Comparison of ENCODE assay signal across 8 mouse cellular contexts in the genomic region with DNA sequence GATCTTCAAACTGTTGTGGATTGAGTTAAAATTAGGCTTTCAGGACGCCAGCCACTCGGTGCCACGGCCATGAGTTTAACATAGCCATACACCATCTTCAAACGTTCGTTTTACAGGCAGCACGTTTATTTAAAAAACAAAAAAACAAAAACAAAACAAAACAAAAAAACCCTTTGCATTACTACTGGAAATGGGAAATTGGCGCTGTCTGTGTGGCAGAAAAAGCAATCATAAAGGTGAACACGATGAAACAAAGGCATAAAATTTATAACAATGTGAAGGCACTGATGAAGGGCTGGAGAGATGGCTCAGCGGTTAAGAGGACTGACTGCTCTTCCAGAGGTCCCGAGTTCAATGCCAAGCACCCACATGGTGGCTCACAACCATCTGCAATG. TPM values are rescaled to one million over a fixed set of nuclear protein-coding genes. Genes with fewer than 3 reads are reported as not detected.
A peak's percentile ranks its signal among the peaks of the same experiment; 100 is the strongest.
DNase-seq lines count a peak whose midpoint lies in the region; ATAC-seq and TF ChIP-seq lines count a peak whose summit lies in the region.

A gene (minus strand): TSS at position 96 of the 395 bp plus-strand sequence.

- no peak for TF ChIP-seq POLR2A in heart, adult 2 months (IDR thresholded peaks at IDR 0.05; ENCODE audit: insufficient read depth, low read depth, low read length)
- no peak for TF ChIP-seq POLR2A in spleen, adult 2 months (IDR thresholded peaks at IDR 0.05; ENCODE audit: low read depth, low read length)

- TF ChIP-seq CTCF in heart, adult 2 months (IDR thresholded peaks at IDR 0.05), result no peak
- TF ChIP-seq CTCF in spleen, adult 2 months (IDR thresholded peaks at IDR 0.05; ENCODE audit: extremely low read depth, insufficient read depth, insufficient read length, insufficient replicate concordance), result no peak

- H3K9ac ChIP-seq in heart, adult 2 months (ENCODE audit: low read depth, low read length), result peak within 1 kb of the TSS; percentile 2; the same call in 1 of the 2 replicates
- peak within 1 kb of the TSS; percentile 18; the same call in 1 of the 2 replicates for H3K9ac ChIP-seq in limb, embryonic 15.5 days
- H3K9ac ChIP-seq in stomach, embryonic 16.5 days (ENCODE audit: low read length), result peak within 1 kb of the TSS; percentile 69

- H3K27me3 ChIP-seq in heart, adult 2 months (ENCODE audit: control insufficient read depth, insufficient read depth, low read length), result no peaks in the 10 kb centered on the region
- peaks cover 5% of the 10 kb centered on the region; the same call in 1 of the 2 replicates for H3K27me3 ChIP-seq in spleen, adult 2 months (ENCODE audit: control insufficient read depth, insufficient read depth, low read length)
- H3K27me3 ChIP-seq in limb, embryonic 15.5 days, result no peaks in the 10 kb centered on the region
- no peaks in the 10 kb centered on the region for H3K27me3 ChIP-seq in stomach, embryonic 16.5 days (ENCODE audit: control insufficient read depth, insufficient read depth, low read length)

- H3K9me3 ChIP-seq in limb, embryonic 15.5 days, result no peaks in the 10 kb centered on the region
- no peaks in the 10 kb centered on the region for H3K9me3 ChIP-seq in stomach, embryonic 16.5 days (replicated peaks; ENCODE audit: control insufficient read depth, low read length)

- no peaks in the 10 kb centered on the region for H3K36me3 ChIP-seq in heart, adult 2 months (ENCODE audit: control insufficient read depth, insufficient read depth, low read length)
- H3K36me3 ChIP-seq in spleen, adult 2 months (ENCODE audit: control insufficient read depth, insufficient read depth, low read length), result no peaks in the 10 kb centered on the region
- H3K36me3 ChIP-seq in limb, embryonic 15.5 days, result no peaks in the 10 kb centered on the region
- H3K36me3 ChIP-seq in stomach, embryonic 16.5 days (ENCODE audit: control insufficient read depth, insufficient read depth, low read length), result no peaks in the 10 kb centered on the region

- peak within 1 kb of the TSS; percentile 28 for H3K4me3 ChIP-seq in heart, adult 2 months
- H3K4me3 ChIP-seq in spleen, adult 2 months (ENCODE audit: extremely low read depth, insufficient read depth, insufficient read length), result peak within 1 kb of the TSS; percentile 32; the same call in 1 of the 2 replicates
- H3K4me3 ChIP-seq in limb, embryonic 15.5 days, result peak within 1 kb of the TSS; percentile 43
- H3K4me3 ChIP-seq in stomach, embryonic 16.5 days (replicated peaks; ENCODE audit: low read length), result peak within 1 kb of the TSS; percentile 53

- no peak for ATAC-seq in limb, embryonic 15.5 days (ENCODE audit: insufficient number of reproducible peaks, low FRiP score, low TSS enrichment, low read depth)
- ATAC-seq in stomach, embryonic 16.5 days (ENCODE audit: insufficient read depth, low FRiP score), result no peak

- DNase-seq in heart, adult 2 months, result no peak
- no peak for DNase-seq in heart, postnatal 10 days
- DNase-seq in spleen, adult 2 months (ENCODE audit: low read depth in 1 of 2, low spot score in 2 of 2), result no peak
- DNase-seq in spleen, adult 12 weeks (ENCODE audit: low spot score), result no peak
- DNase-seq in thymus, postnatal 0 days (ENCODE audit: low spot score), result no peak
- DNase-seq in left cerebral cortex, adult 9 months (ENCODE audit: low spot score in 2 of 2), result no peak

- no peak for TF ChIP-seq EP300 in heart, adult 2 months (IDR thresholded peaks at IDR 0.05; ENCODE audit: insufficient read depth, low read depth, low read length)

- no peak within 1 kb of the TSS for H3K27ac ChIP-seq in heart, adult 2 months
- H3K27ac ChIP-seq in spleen, adult 2 months (ENCODE audit: insufficient read depth, low read length), result no peak within 1 kb of the TSS
- no peak within 1 kb of the TSS for H3K27ac ChIP-seq in limb, embryonic 15.5 days
- no peak within 1 kb of the TSS for H3K27ac ChIP-seq in stomach, embryonic 16.5 days (ENCODE audit: low read length)

- peaks cover 1% of the 10 kb centered on the region; the same call in 1 of the 2 replicates for H3K4me1 ChIP-seq in heart, adult 2 months (ENCODE audit: control insufficient read depth, insufficient read depth, low read length)
- H3K4me1 ChIP-seq in spleen, adult 2 months (ENCODE audit: control insufficient read depth, insufficient read depth, insufficient read length), result no peaks in the 10 kb centered on the region
- peaks cover 5% of the 10 kb centered on the region for H3K4me1 ChIP-seq in limb, embryonic 15.5 days
- 0 out of 2 replicates have a peak, but pooled peaks cover 3% of the 10 kb centered on the region for H3K4me1 ChIP-seq in stomach, embryonic 16.5 days (ENCODE audit: control insufficient read depth, insufficient read depth, low read length)

- intact Hi-C loops in heart, adult 2 months (cut with DNase I), result no loop called here
- intact Hi-C loops in heart, postnatal 10 days (cut with DNase I), result no loop called here

- 36% methylated on average over 10 of the region's 10 CpGs for WGBS in heart, adult 2 months
- WGBS in spleen, adult 2 months, result 27% methylated on average over 10 of the region's 10 CpGs
- 35% methylated on average over 10 of the region's 10 CpGs for WGBS in limb, embryonic 15.5 days
- WGBS in stomach, embryonic 16.5 days, result 33% methylated on average over 10 of the region's 10 CpGs

- peak within 1 kb of the TSS; percentile 81 for H3K4me2 ChIP-seq in limb, embryonic 15.5 days
- H3K4me2 ChIP-seq in stomach, embryonic 16.5 days (ENCODE audit: low read depth, low read length), result peak within 1 kb of the TSS; percentile 95

- no peaks in the 10 kb centered on the region for H3K79me2 ChIP-seq in heart, adult 2 months (replicated peaks; ENCODE audit: control insufficient read depth, insufficient read depth, low read length)

RNA-seq across cellular contexts. Expression of the gene that starts here (rescaled TPM):
- total RNA-seq in heart, adult 2 months (2021), result not detected
- polyA plus RNA-seq in heart, adult 2 months (2012; rRNA removed), result 0.49 TPM in 1 of 2 replicates, not detected in the other
- under 1 TPM in 1 of 2 experiments, not detected in 1; 0.19 TPM for total RNA-seq in heart, postnatal 10 days (2021)
- not detected in 2 replicates for polyA plus RNA-seq in spleen, adult 2 months (2012; rRNA removed)
- polyA plus RNA-seq in limb, embryonic 15.5 days (2015; fragmentation: Nextera tagmentation; extraction: Ambion mirVana), result 1.5 and 1.6 TPM in 2 replicates
- 0.18 and 0.59 TPM in 2 replicates for polyA plus RNA-seq in stomach, embryonic 16.5 days (2015; fragmentation: Nextera tagmentation; extraction: Ambion mirVana)
- 0.60 and 0.62 TPM in 2 replicates for polyA plus RNA-seq in thymus, postnatal 0 days (2015; fragmentation: Nextera tagmentation; extraction: Ambion mirVana)

Comparison
In these comparisons a context has a peak if more than half of its experiments do, and no peak if none do; other contexts are left out.
1. H3K9ac ChIP-seq: peak in every context shown above with its lines; median percentile 69 in stomach, embryonic 16.5 days; 18 in limb, embryonic 15.5 days; 2 in heart, adult 2 months.